Mouse (Mus musculus) heart, embryonic 14.5 days (tissue): ENCODE measurements around the gene Fes. TPM values are rescaled to one million over a fixed set of nuclear protein-coding genes. Genes with fewer than 3 reads are reported as not detected.

Source experiments
- ATAC-seq: fragments of 200-750 bp; cut with Nextera tagmentation; 2 replicates; pipeline ENCODE4 v1.8.0; 2017; ENCODE audit warnings: low read depth, moderate TSS enrichment; ENCODE audit not compliant: insufficient number of reproducible peaks, insufficient read depth, low FRiP score
- H3K27ac ChIP-seq, 2 experiments: fragments of 200-500 bp in 1 of 2; fragments of 300-500 bp in 1 of 2; sonication (generic) in 1 of 2; replicated peaks in 1 of 2; 2 replicates each; pipeline ENCODE4 v1.5.1; 2012 to 2014; ENCODE audit warnings: low read depth in 2 of 2, low read length in 2 of 2, control low read depth in 1 of 2, mild to moderate bottlenecking in 1 of 2, mixed read lengths in 1 of 2; ENCODE audit not compliant: control insufficient read depth in 1 of 2, insufficient read depth in 1 of 2
- H3K27me3 ChIP-seq: fragments of 300-500 bp; sonication (generic); 2 replicates; pipeline ENCODE4 v1.6.1; 2014; ENCODE audit warnings: mild to moderate bottlenecking, low read length, control low read depth; ENCODE audit not compliant: control insufficient read depth, insufficient read depth
- H3K36me3 ChIP-seq: fragments of 300-500 bp; sonication (generic); 2 replicates; pipeline ENCODE4 v1.6.1; 2014; ENCODE audit warnings: mild to moderate bottlenecking, control low read depth, low read length, mixed read lengths; ENCODE audit not compliant: control insufficient read depth, insufficient read depth
- H3K4me1 ChIP-seq, 2 experiments: fragments of 200-500 bp in 1 of 2; fragments of 300-500 bp in 1 of 2; sonication (generic) in 1 of 2; 2 replicates each; pipeline ENCODE4 v1.6.1; 2012 to 2014; ENCODE audit warnings: low read length in 2 of 2, control low read depth in 1 of 2, mixed read lengths in 1 of 2; ENCODE audit not compliant: control insufficient read depth in 2 of 2, insufficient read depth in 2 of 2
- H3K4me2 ChIP-seq: fragments of 300-500 bp; sonication (generic); 2 replicates; pipeline ENCODE4 v1.6.1; 2014; ENCODE audit warnings: mild to moderate bottlenecking, low read length
- H3K4me3 ChIP-seq, 2 experiments: fragments of 200-500 bp in 1 of 2; fragments of 300-500 bp in 1 of 2; sonication (generic) in 1 of 2; 2 replicates each; pipeline ENCODE4 v1.5.1; 2012 to 2014; ENCODE audit warnings: low read length in 2 of 2, mild to moderate bottlenecking in 2 of 2, control low read depth in 1 of 2, low read depth in 1 of 2, moderate library complexity in 1 of 2; ENCODE audit not compliant: control insufficient read depth in 1 of 2, insufficient read depth in 1 of 2
- H3K9ac ChIP-seq: fragments of 300-500 bp; sonication (generic); 2 replicates; pipeline ENCODE4 v1.6.1; 2014; ENCODE audit warnings: mild to moderate bottlenecking, low read length
- H3K9me3 ChIP-seq: fragments of 300-500 bp; sonication (generic); 2 replicates; pipeline ENCODE4 v1.6.1; 2016; ENCODE audit warnings: low read length, control low read depth; ENCODE audit not compliant: control insufficient read depth
- WGBS: fragments of 180-500 bp; shearing (Covaris S2); extraction: QIAGEN DNeasy Blood & Tissue Kit; methylation state at CpG from one replicate; pipeline ENCODE4 v1.1.7; 2014; 5-methylcytosine and 5-hydroxymethylcytosine counted together
- polyA plus RNA-seq: library from polyadenylated mRNA; unstranded; fragments of >200 nt; fragmentation: Nextera tagmentation; extraction: Ambion mirVana; gene quantifications from 2 replicates; pipeline ENCODE4 v1.2.1, GENCODE M21; 2014

Gene Fes
- polyA plus RNA-seq, 1 experiment from 2014 or later = 12.3 TPM

- Histone ChIP-seq H3K9ac (peak overlapping the region; percentile 82), H3K9me3 (no peaks in the 10 kb centered on the region), H3K4me2 (peak overlapping the region; percentile 76), H3K27me3 (no peaks in the 10 kb centered on the region), H3K27ac (peak overlapping the region; percentile 64 to 84), H3K4me1 (peaks cover 12 to 20% of the 10 kb centered on the region in 2 experiments), H3K4me3 (peak overlapping the region; percentile 70 to 89), H3K36me3 (peaks cover 30% of the 10 kb centered on the region)
- ATAC-seq = peak; percentile 44
- under 1% methylated on average over 31 of the region's 31 CpGs for WGBS
Observed at GRCm38 (mm10) chr7:80370649-80371040, 17.1 kb downstream of the Fes start.

- Histone ChIP-seq H3K27ac (peak overlapping the region; percentile 64 to 84), H3K4me1 (peaks cover 10 to 20% of the 10 kb centered on the region in 2 experiments), H3K9me3 (no peaks in the 10 kb centered on the region), H3K4me3 (peak overlapping the region; percentile 70 to 89), H3K9ac (peak overlapping the region; percentile 82), H3K27me3 (no peaks in the 10 kb centered on the region), H3K36me3 (peaks cover 30% of the 10 kb centered on the region), H3K4me2 (peak overlapping the region; percentile 76)
- 51% methylated on average over 4 of the region's 4 CpGs for WGBS
- ATAC-seq = no peak
Observed at GRCm38 (mm10) chr7:80369967-80370431, 17.7 kb downstream of the Fes start.

- Histone ChIP-seq H3K9me3 (no peaks in the 10 kb centered on the region), H3K27me3 (no peaks in the 10 kb centered on the region), H3K27ac (peak overlapping the region in 1 of 2 experiments; percentile 15; a peak in 1 of 4 replicates), H3K4me3 (no peak overlapping the region), H3K4me1 (peaks cover 10 to 20% of the 10 kb centered on the region in 2 experiments), H3K36me3 (peaks cover 35% of the 10 kb centered on the region), H3K9ac (no peak overlapping the region), H3K4me2 (peak overlapping the region; percentile 76)
- WGBS = 65% methylated on average over 5 of the region's 5 CpGs
- no peak for ATAC-seq
Observed at GRCm38 (mm10) chr7:80369461-80369860, 18.3 kb downstream of the Fes start.

GRCm38 (mm10) chr7:80368635-80369421 lies 18.9 kb downstream of the Fes start:
- peak; percentile 24; the same call in 1 of the 2 replicates for ATAC-seq
- H3K4me3 ChIP-seq = no peak overlapping the region

GRCm38 (mm10) chr7:80368009-80368408 lies 19.7 kb downstream of the Fes start:
- H3K27me3 ChIP-seq = no peaks in the 10 kb centered on the region
- no peak overlapping the region for H3K4me3 ChIP-seq
- H3K4me1 ChIP-seq = peaks cover 10 to 20% of the 10 kb centered on the region in 2 experiments
- peaks cover 50% of the 10 kb centered on the region for H3K36me3 ChIP-seq
- 85% methylated on average over 9 of the region's 9 CpGs for WGBS
- peak overlapping the region in 1 of 2 experiments; percentile 47; a peak in 1 of 4 replicates for H3K27ac ChIP-seq
- no peak overlapping the region for H3K4me2 ChIP-seq
- H3K9ac ChIP-seq = 0 out of 2 replicates have a peak overlapping the region, but pooled peaks have one; percentile 30
- ATAC-seq = no peak
- H3K9me3 ChIP-seq = 0 out of 2 replicates have a peak, but pooled peaks cover 4% of the 10 kb centered on the region

More at GRCm38 (mm10) chr7:80368635-80369421, 18.9 kb downstream of the Fes start:
- H3K36me3 ChIP-seq = peaks cover 42% of the 10 kb centered on the region
- peaks cover 10 to 20% of the 10 kb centered on the region in 2 experiments for H3K4me1 ChIP-seq
- H3K9me3 ChIP-seq = 0 out of 2 replicates have a peak, but pooled peaks cover 4% of the 10 kb centered on the region
- H3K4me2 ChIP-seq = peak overlapping the region; percentile 76
- no peaks in the 10 kb centered on the region for H3K27me3 ChIP-seq
- H3K27ac ChIP-seq = peak overlapping the region in 1 of 2 experiments; percentile 47; a peak in 3 of 4 replicates
- 67% methylated on average over 20 of the region's 20 CpGs for WGBS
- peak overlapping the region; percentile 30; the same call in 1 of the 2 replicates for H3K9ac ChIP-seq

- H3K4me3 ChIP-seq = no peak overlapping the region
- H3K27me3 ChIP-seq = no peaks in the 10 kb centered on the region
- no peak overlapping the region for H3K27ac ChIP-seq
- no peak for ATAC-seq
- WGBS = 96% methylated on average over 7 of the region's 7 CpGs
- no peak overlapping the region for H3K9ac ChIP-seq
- H3K36me3 ChIP-seq = peaks cover 58% of the 10 kb centered on the region
- peaks cover 10 to 20% of the 10 kb centered on the region in 2 experiments for H3K4me1 ChIP-seq
- H3K9me3 ChIP-seq = 0 out of 2 replicates have a peak, but pooled peaks cover 4% of the 10 kb centered on the region
- no peak overlapping the region for H3K4me2 ChIP-seq
Observed at GRCm38 (mm10) chr7:80367232-80367631, 20.5 kb downstream of the Fes start.

GRCm38 (mm10) chr7:80365759-80366158 lies 22.0 kb downstream of the Fes start:
- no peak overlapping the region for H3K4me3 ChIP-seq
- peaks cover 72% of the 10 kb centered on the region for H3K36me3 ChIP-seq
- H3K4me2 ChIP-seq = no peak overlapping the region
- ATAC-seq = no peak
- H3K9me3 ChIP-seq = 0 out of 2 replicates have a peak, but pooled peaks cover 4% of the 10 kb centered on the region
- no peak overlapping the region for H3K9ac ChIP-seq
- WGBS = 56% methylated on average over 2 of the region's 2 CpGs
- no peak overlapping the region for H3K27ac ChIP-seq
- H3K4me1 ChIP-seq = peaks cover 10 to 20% of the 10 kb centered on the region in 2 experiments
- no peaks in the 10 kb centered on the region for H3K27me3 ChIP-seq
